Mouse (Mus musculus): Measurements from ENCODE around the gene Ttll13.

Gene Ttll13

DNA sequence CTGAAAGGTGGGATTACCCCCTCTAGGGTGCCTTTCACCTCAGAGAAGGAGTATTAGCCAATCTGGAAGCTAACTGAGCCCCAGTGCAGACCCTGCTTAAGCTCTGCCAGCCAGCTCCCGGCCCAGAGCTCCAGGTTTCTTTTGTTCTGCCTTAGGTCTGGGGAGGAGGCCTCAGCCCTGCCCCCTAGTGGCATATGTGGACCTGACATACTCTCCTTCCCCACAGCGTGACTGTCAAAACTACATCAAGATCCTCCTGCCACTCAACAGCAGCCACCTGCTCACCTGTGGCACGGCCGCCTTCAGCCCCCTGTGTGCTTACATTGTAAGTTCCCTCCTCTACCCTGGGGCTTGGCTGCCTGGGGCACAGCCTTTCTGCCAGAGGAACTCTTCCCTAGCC is 30.8 kb upstream of the Ttll13 start:
- DNase-seq, result peak; percentile 80

DNA sequence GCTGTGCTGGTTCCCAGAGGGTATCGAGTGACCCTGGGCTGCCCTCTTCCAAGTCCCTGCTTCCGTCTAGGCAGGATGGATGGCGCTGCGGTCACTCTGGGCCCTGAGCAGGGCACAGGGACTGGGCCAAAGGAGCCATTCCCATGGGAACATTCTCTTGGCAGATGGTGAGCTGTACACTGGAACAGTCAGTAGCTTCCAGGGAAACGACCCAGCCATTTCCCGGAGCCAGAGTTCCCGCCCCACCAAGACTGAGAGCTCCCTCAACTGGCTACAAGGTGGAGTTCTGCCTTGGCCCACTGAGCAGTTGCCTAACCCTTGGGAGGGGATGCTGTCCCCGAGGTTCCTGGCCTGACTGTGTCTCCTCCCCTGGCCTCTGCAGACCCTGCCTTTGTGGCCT is 29.6 kb upstream of the Ttll13 start:
- no peak for DNase-seq

GRCm38 (mm10) chr7:80218666-80219065 is 27.5 kb upstream of the Ttll13 start:
- no peak for DNase-seq

- DNase-seq, result no peak
Measured at GRCm38 (mm10) chr7:80220237-80220797, 25.9 kb upstream of the Ttll13 start.

- DNase-seq, result no peak
Measured at GRCm38 (mm10) chr7:80221179-80221750, 24.9 kb upstream of the Ttll13 start.

GRCm38 (mm10) chr7:80227065-80227464 is 19.1 kb upstream of the Ttll13 start:
- DNase-seq, result no peak

DNA sequence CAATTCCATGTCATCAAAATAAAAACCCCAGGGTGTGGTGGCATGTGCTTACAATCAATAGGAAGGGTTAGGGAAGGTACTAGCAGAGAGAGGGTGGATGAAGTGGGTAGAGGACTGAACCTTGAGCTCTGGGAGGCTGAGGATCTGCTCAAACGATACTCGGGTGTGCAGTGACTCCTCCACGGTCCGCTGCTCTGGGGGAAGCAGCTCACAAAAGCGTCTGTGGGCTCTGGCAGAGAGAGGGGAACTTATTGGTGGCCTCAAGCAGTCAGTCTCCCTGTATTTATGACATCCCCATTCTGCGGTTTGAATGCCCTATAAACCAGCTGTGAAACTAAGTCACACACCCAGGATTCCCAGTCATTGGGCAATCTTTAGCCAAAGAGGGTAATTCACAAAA is 16.0 kb upstream of the Ttll13 start:
- no peak for DNase-seq

- peak; percentile 58 for DNase-seq
Measured at GRCm38 (mm10) chr7:80231971-80232488, 14.1 kb upstream of the Ttll13 start.

GRCm38 (mm10) chr7:80232489-80233029 is 13.6 kb upstream of the Ttll13 start, which contains the start of the genes Cib1 and Gdpgp1:
Gene Cib1 (minus strand): TSS chr7:80232813.
Gene Gdpgp1 (plus strand): TSS chr7:80232865.
- DNase-seq, result peak; percentile 92

DNA sequence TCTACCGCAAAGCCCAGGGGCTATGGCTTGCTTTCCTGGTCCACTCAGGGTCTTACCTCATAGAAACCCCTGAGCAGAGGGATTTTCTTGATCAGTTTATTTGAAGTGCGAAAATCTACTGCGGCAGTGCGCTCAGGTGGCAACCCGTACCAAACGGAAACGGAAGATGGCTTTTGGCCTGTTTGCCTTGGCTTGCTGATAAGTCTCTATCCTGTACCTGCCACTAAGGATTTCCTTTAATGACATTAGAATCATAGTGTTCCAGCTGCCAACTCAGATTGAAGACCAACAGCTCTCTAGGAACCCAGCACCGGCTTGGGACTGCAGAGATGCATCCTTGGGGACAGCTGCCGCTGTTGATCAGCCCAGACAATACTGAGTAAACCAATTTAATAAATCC is 12.4 kb upstream of the Ttll13 start:
- DNase-seq, result no peak

DNA sequence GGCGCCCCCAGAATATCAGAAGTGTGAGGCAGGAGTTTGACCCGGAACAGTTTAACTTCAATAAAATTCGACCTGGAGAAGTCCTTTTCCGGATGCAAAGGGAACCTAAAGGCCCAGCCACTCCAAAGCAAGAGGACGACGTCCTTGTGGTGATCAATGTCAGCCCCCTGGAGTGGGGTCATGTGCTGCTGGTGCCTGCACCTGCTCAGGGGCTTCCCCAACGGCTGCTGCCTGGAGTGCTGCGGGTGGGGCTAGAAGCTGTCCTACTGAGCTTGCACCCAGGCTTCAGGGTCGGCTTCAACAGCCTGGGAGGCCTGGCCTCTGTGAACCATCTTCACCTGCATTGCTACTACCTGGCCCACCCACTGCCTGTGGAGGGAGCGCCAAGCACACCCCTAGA is 7.6 kb upstream of the Ttll13 start:
- DNase-seq, result no peak

- no peak for DNase-seq
Measured at GRCm38 (mm10) chr7:80241661-80242060, 4.5 kb upstream of the Ttll13 start.

DNA sequence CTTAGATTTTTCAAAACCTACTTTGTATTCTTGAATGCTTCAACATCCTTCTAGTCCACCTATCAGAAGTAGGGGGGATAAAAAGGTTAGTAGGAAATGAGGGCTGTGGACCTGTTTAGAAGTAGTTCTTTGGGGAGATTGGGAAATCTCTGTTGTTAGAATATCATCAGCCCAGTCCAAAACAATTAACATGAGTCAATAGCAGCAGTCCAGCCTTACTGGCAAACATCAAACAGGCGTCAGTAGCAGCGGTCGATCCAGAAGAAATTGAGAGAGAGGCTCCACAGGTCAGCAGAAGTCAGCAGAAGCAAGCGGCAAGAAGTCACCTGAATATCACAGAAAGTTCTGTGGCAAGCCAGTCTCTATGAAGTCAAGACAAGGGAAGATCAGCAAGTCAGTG is 1.3 kb upstream of the Ttll13 start:
- DNase-seq, result no peak

DNA sequence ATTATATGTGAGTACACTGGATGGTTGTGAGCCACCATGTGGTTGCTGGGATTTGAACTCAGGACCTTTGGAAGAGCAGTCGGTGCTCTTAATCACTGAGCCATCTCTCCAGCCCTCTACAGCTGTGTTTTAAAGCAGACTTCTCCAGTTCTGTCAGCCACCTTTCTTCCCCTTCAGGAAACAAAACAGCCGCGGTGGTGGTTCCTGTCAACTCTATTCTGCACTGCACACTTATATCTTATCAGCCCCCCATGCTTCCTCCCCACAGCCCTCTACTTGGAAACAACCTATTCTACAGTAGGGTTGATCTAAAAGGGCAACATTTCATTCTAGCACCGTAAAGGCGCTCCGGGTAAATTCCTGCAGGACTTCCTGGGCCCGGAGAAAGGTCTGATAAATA is 683 bp downstream of the Ttll13 start:
- no peak for DNase-seq

GRCm38 (mm10) chr7:80252437-80252836 is 6.3 kb downstream of the Ttll13 start:
- no peak for DNase-seq

DNA sequence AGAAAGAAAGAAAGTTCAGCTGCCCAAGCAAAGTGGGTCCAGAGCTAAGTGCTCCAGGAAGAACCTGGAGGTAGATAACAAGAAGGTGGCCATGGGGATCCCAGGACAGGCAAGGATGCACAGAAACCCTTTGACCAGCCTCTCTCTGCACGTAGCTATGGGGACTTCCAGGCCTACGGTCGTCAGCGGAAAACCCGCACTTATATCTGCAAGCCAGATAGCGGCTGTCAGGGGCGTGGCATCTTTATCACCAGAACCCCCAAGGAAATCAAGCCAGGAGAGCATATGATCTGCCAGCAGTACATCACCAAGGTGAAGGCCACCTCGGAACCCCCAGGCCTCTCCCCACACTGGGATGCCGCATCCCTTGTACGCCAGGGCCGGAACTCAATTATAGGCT is 6.7 kb downstream of the Ttll13 start:
- DNase-seq, result no peak

GRCm38 (mm10) chr7:80255981-80256380 is 9.8 kb downstream of the Ttll13 start:
- DNase-seq, result no peak

DNA sequence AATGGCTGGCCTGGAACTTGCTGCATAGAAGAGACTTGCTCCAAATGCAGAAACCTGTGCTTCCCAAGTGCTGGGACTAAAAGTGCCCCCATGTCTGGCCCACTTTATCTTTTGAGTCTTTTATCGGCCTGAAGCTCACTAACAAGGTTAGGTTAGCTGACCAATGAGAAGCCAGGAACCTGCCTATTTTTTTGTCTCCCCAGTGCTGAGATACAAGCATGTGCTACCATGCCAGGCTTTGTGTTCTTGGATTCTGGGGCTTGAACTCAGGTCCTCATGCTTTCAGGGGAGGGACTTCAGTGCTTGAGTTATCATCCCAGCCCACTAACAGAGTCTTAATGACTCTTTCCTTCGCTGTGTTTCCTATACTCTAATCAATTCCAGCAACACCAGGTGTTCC is 11.5 kb downstream of the Ttll13 start:
- DNase-seq, result no peak

- DNase-seq, result peak; percentile 84
Measured at GRCm38 (mm10) chr7:80260625-80261371, 14.6 kb downstream of the Ttll13 start, which contains the start of gene Ngrn. Gene Ngrn (plus strand): TSS chr7:80261215.

GRCm38 (mm10) chr7:80261372-80261990 is 15.3 kb downstream of the Ttll13 start:
- no peak for DNase-seq

GRCm38 (mm10) chr7:80264606-80265005 is 18.4 kb downstream of the Ttll13 start:
- DNase-seq, result no peak

DNA sequence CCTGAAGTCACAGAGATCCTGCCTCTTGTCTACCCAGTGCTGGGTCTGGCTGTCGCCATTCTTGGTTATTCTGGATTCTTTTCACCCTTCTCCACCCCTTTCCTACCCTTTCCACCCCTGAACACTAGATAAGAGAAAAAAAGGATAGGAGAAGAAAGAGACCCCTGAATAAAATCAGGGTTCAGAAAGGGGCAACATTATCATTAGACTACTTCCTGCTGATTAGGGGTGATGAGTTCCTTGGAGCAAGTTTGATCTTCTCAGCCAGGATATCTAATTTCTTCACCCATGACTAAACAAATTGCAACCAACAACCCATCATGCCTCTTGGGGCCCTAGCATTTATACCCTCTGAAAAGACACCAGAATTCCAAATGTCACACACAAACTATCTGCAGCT is 21.6 kb downstream of the Ttll13 start:
- DNase-seq, result no peak
